Mouse (Mus musculus) MEL (cell line): Measurements from ENCODE around the gene Sapcd1. TPM values are rescaled to one million over a fixed set of nuclear protein-coding genes. Genes with fewer than 3 reads are reported as not detected.
A peak's percentile ranks its signal among the peaks of the same experiment; 100 is the strongest.

Source experiments
- DNase-seq: peaks from one replicate; pipeline ENCODE4 v3.0.0; 2011; ENCODE audit warnings: low read depth, low spot score
- H3K27ac ChIP-seq: 2 replicates; pipeline ENCODE4 v1.5.1; 2012; ENCODE audit warnings: low read depth, mild to moderate bottlenecking, control low read depth, low read length, moderate library complexity; ENCODE audit not compliant: control insufficient read depth
- H3K27me3 ChIP-seq, 2 experiments: fragments of 150-350 bp in 1 of 2; sonication (generic) in 1 of 2; 2 replicates each; pipeline ENCODE4 v1.6.1; 2012; ENCODE audit warnings: low read length in 2 of 2, mild to moderate bottlenecking in 2 of 2, improper control_type of control experiment in 1 of 2, moderate library complexity in 1 of 2; ENCODE audit not compliant: insufficient read depth in 2 of 2, control insufficient read depth in 1 of 2
- H3K36me3 ChIP-seq, 2 experiments: 2 replicates each; pipeline ENCODE4 v1.6.1; 2012 to 2014; ENCODE audit warnings: low read length in 2 of 2, improper control_type of control experiment in 1 of 2, inconsistent platforms in 1 of 2, mild to moderate bottlenecking in 1 of 2; ENCODE audit not compliant: insufficient read depth in 2 of 2, control insufficient read depth in 1 of 2
- H3K4me1 ChIP-seq, 2 experiments: fragments of 150-350 bp in 1 of 2; sonication (generic) in 1 of 2; 2 replicates each; pipeline ENCODE4 v1.6.1; 2012; ENCODE audit warnings: low read length in 2 of 2, improper control_type of control experiment in 1 of 2, mild to moderate bottlenecking in 1 of 2; ENCODE audit not compliant: insufficient read depth in 2 of 2, control insufficient read depth in 1 of 2
- H3K4me3 ChIP-seq, 2 experiments: fragments of 150-350 bp in 1 of 2; sonication (generic) in 1 of 2; 2 replicates each; pipeline ENCODE4 v1.5.1; 2012; ENCODE audit warnings: low read depth in 2 of 2, low read length in 2 of 2, mild to moderate bottlenecking in 2 of 2, moderate library complexity in 2 of 2, control low read depth in 1 of 2, improper control_type of control experiment in 1 of 2; ENCODE audit not compliant: control insufficient read depth in 1 of 2, insufficient read depth in 1 of 2
- H3K79me2 ChIP-seq: 2 replicates; pipeline ENCODE4 v1.6.1; 2012; ENCODE audit warnings: mild to moderate bottlenecking, low read length, moderate library complexity; ENCODE audit not compliant: control insufficient read depth, poor library complexity, insufficient read depth
- H3K9ac ChIP-seq: 2 replicates; pipeline ENCODE4 v1.6.1; 2012; ENCODE audit warnings: low read depth, mild to moderate bottlenecking, control low read depth, low read length, moderate library complexity; ENCODE audit not compliant: control insufficient read depth, poor library complexity, severe bottlenecking
- H3K9me3 ChIP-seq: fragments of 150-350 bp; sonication (generic); replicated peaks from 2 replicates; pipeline ENCODE4 v1.6.1; 2012; ENCODE audit warnings: mild to moderate bottlenecking, low read length, improper control_type of control experiment, moderate library complexity; ENCODE audit not compliant: insufficient read depth
- CHD2 ChIP-seq: IDR thresholded peaks from 2 replicates; pipeline ENCODE4 v1.6.1; 2011; ENCODE audit warnings: low read length, improper control_type of control experiment
- CTCF ChIP-seq, 3 experiments: IDR thresholded peaks in 2 of 3; conservative IDR thresholded peaks in 1 of 3; 2 replicates each; pipeline ENCODE4 v1.5.1; 2011 to 2012; ENCODE audit warnings: low read length in 3 of 3, low read depth in 2 of 3, mild to moderate bottlenecking in 2 of 3, improper control_type of control experiment in 1 of 3, inconsistent platforms in 1 of 3, mixed read lengths in 1 of 3, moderate library complexity in 1 of 3; ENCODE audit not compliant: control insufficient read depth in 1 of 3, insufficient read depth in 1 of 3, poor library complexity in 1 of 3, severe bottlenecking in 1 of 3
- E2F4 ChIP-seq: IDR thresholded peaks from 2 replicates; pipeline ENCODE4 v1.6.1; 2011; ENCODE audit warnings: low read depth, low read length, improper control_type of control experiment, borderline replicate concordance
- ELF1 ChIP-seq: IDR thresholded peaks from 2 replicates; pipeline ENCODE4 v1.6.1; 2014; ENCODE audit warnings: low read depth, mild to moderate bottlenecking, inconsistent platforms, low read length, improper control_type of control experiment, moderate library complexity
- ETS1 ChIP-seq: IDR thresholded peaks from 2 replicates; pipeline ENCODE4 v1.6.1; 2012; ENCODE audit warnings: low read depth, mild to moderate bottlenecking, inconsistent platforms, low read length, improper control_type of control experiment, moderate library complexity
- GATA1 ChIP-seq: IDR thresholded peaks from 2 replicates; pipeline ENCODE4 v1.6.1; 2011; ENCODE audit warnings: low read depth, low read length, improper control_type of control experiment
- HCFC1 ChIP-seq: IDR thresholded peaks from 2 replicates; pipeline ENCODE4 v1.6.1; 2012; ENCODE audit warnings: low read depth, mild to moderate bottlenecking, inconsistent platforms, low read length, improper control_type of control experiment, moderate library complexity
- JUND ChIP-seq: IDR thresholded peaks from 2 replicates; pipeline ENCODE4 v1.6.1; 2011; ENCODE audit warnings: low read depth, mild to moderate bottlenecking, improper control_type of control experiment, low read length
- MAX ChIP-seq: IDR thresholded peaks from 2 replicates; pipeline ENCODE4 v1.6.1; 2011; ENCODE audit warnings: low read length, improper control_type of control experiment
- MAZ ChIP-seq: IDR thresholded peaks from 2 replicates; pipeline ENCODE4 v1.6.1; 2012; ENCODE audit warnings: low read depth, mild to moderate bottlenecking, inconsistent platforms, low read length, improper control_type of control experiment
- MEF2A ChIP-seq: IDR thresholded peaks from 2 replicates; pipeline ENCODE4 v1.6.1; 2014; ENCODE audit warnings: low read depth, mild to moderate bottlenecking, inconsistent platforms, low read length, improper control_type of control experiment; ENCODE audit not compliant: poor library complexity, insufficient replicate concordance, severe bottlenecking; ENCODE audit errors: extremely low read depth
- MXI1 ChIP-seq: IDR thresholded peaks from 2 replicates; pipeline ENCODE4 v1.6.1; 2011; ENCODE audit warnings: mild to moderate bottlenecking, low read depth, low read length, improper control_type of control experiment
- NRF1 ChIP-seq: IDR thresholded peaks from 2 replicates; pipeline ENCODE4 v1.6.1; 2014; ENCODE audit warnings: low read depth, mild to moderate bottlenecking, inconsistent platforms, low read length, improper control_type of control experiment, moderate library complexity; ENCODE audit not compliant: poor library complexity, insufficient read depth, severe bottlenecking
- POLR2A ChIP-seq, 2 experiments: IDR thresholded peaks; 2 replicates each; pipeline ENCODE4 v1.6.1; 2011 to 2012; ENCODE audit warnings: low read length in 2 of 2, mild to moderate bottlenecking in 2 of 2, control low read depth in 1 of 2, improper control_type of control experiment in 1 of 2, low read depth in 1 of 2, moderate library complexity in 1 of 2; ENCODE audit not compliant: control insufficient read depth in 1 of 2, insufficient read depth in 1 of 2, poor library complexity in 1 of 2
- POLR2AphosphoS2 ChIP-seq: IDR thresholded peaks from 2 replicates; pipeline ENCODE4 v1.6.1; 2011; ENCODE audit warnings: low read length, improper control_type of control experiment
- RAD21 ChIP-seq: IDR thresholded peaks from 2 replicates; pipeline ENCODE4 v1.6.1; 2011; ENCODE audit warnings: mild to moderate bottlenecking, low read depth, low read length, improper control_type of control experiment
- RCOR1 ChIP-seq: IDR thresholded peaks from 2 replicates; pipeline ENCODE4 v1.6.1; 2012; ENCODE audit warnings: low read depth, mild to moderate bottlenecking, inconsistent platforms, low read length, improper control_type of control experiment
- SIN3A ChIP-seq: IDR thresholded peaks from 2 replicates; pipeline ENCODE4 v1.6.1; 2012; ENCODE audit warnings: low read length, improper control_type of control experiment, inconsistent platforms
- SMC3 ChIP-seq: IDR thresholded peaks from 2 replicates; pipeline ENCODE4 v1.6.1; 2011; ENCODE audit warnings: low read depth, low read length, improper control_type of control experiment
- TAL1 ChIP-seq: IDR thresholded peaks from 2 replicates; pipeline ENCODE4 v1.6.1; 2012; ENCODE audit warnings: mild to moderate bottlenecking, inconsistent platforms, low read length, moderate library complexity, mixed read lengths
- TCF12 ChIP-seq: IDR thresholded peaks from 2 replicates; pipeline ENCODE4 v1.6.1; 2014; ENCODE audit warnings: low read depth, mild to moderate bottlenecking, inconsistent platforms, low read length, improper control_type of control experiment, moderate library complexity
- UBTF ChIP-seq: IDR thresholded peaks from 2 replicates; pipeline ENCODE4 v1.6.1; 2012; ENCODE audit warnings: low read depth, mild to moderate bottlenecking, inconsistent platforms, low read length, improper control_type of control experiment, moderate library complexity, borderline replicate concordance; ENCODE audit not compliant: insufficient read depth
- USF1 ChIP-seq: IDR thresholded peaks from 2 replicates; pipeline ENCODE4 v1.6.1; 2014; ENCODE audit warnings: low read depth, mild to moderate bottlenecking, inconsistent platforms, low read length, improper control_type of control experiment, moderate library complexity
- USF2 ChIP-seq, 2 experiments: IDR thresholded peaks; 2 replicates each; pipeline ENCODE4 v1.6.1; 2011 to 2012; ENCODE audit warnings: improper control_type of control experiment in 2 of 2, low read length in 2 of 2, borderline replicate concordance in 1 of 2, inconsistent platforms in 1 of 2, low read depth in 1 of 2, mild to moderate bottlenecking in 1 of 2; ENCODE audit not compliant: insufficient read depth in 1 of 2
- ZC3H11A ChIP-seq: IDR thresholded peaks from 2 replicates; pipeline ENCODE4 v1.6.1; 2012; ENCODE audit warnings: low read depth, mild to moderate bottlenecking, inconsistent platforms, low read length, improper control_type of control experiment
- ZKSCAN1 ChIP-seq: IDR thresholded peaks from 2 replicates; pipeline ENCODE4 v1.6.1; 2012; ENCODE audit warnings: low read depth, mild to moderate bottlenecking, inconsistent platforms, low read length, improper control_type of control experiment, moderate library complexity
- ZMIZ1 ChIP-seq: IDR thresholded peaks from 2 replicates; pipeline ENCODE4 v1.6.1; 2012; ENCODE audit warnings: low read depth, mild to moderate bottlenecking, inconsistent platforms, low read length, improper control_type of control experiment, moderate library complexity
- polyA plus RNA-seq, 2 experiments: library from polyadenylated mRNA; stranded (reverse) in 1 of 2; unstranded in 1 of 2; fragments of >175 nt in 1 of 2; fragments of >200 nt in 1 of 2; gene quantifications; 2 replicates each; pipeline versions ENCODE4 v1.2.1 to v1.2.4; 2012; ENCODE audit warnings: low replicate concordance in 2 of 2, low read depth in 1 of 2; ENCODE audit not compliant: insufficient read length in 2 of 2, insufficient read depth in 1 of 2, missing spikeins in 1 of 2
- total RNA-seq: library from RNA; depleted of rRNA; stranded (reverse); fragments of 300-350 nt; gene quantifications from 2 replicates; pipeline ENCODE4 v1.2.3, GENCODE M21; 2012

Sapcd1 gene
- total and polyA plus RNA-seq, 3 experiments, result 124 to 164 TPM; not detected in 1

- no peak for TF ChIP-seq ELF1
- TF ChIP-seq SIN3A, result no peak
- no peak for TF ChIP-seq ETS1
- no peak for TF ChIP-seq NRF1
- TF ChIP-seq UBTF, result no peak
- no peak overlapping the region for H3K27ac ChIP-seq
- no peaks in the 10 kb centered on the region; a peak in 1 of 4 replicates for H3K4me1 ChIP-seq
- DNase-seq, result no peak
- H3K27me3 ChIP-seq, result no peaks in the 10 kb centered on the region
- H3K9ac ChIP-seq, result no peak overlapping the region
- H3K9me3 ChIP-seq, result no peaks in the 10 kb centered on the region
- H3K79me2 ChIP-seq, result peaks cover 1% of the 10 kb centered on the region; the same call in 1 of the 2 replicates
- peaks cover 8 to 11% of the 10 kb centered on the region in 2 experiments for H3K36me3 ChIP-seq
- no peak overlapping the region for H3K4me3 ChIP-seq
These were observed 32.3 kb upstream of the Sapcd1 start for GRCm38 (mm10) chr17:35060071-35060470.

- TF ChIP-seq MAZ (peak; percentile 23; the same call in 1 of the 2 replicates), TCF12 (no peak), USF2 (IDR thresholded peaks at IDR 0.05; ENCODE audit: borderline replicate concordance in 1 of 2, insufficient read depth in 1 of 2, low read depth in 1 of 2, low read length in 2 of 2) (no peak), CHD2 (no peak), E2F4 (no peak), SMC3 (peak; percentile 57), GATA1 (no peak), NRF1 (no peak), USF1 (no peak), ZKSCAN1 (no peak), POLR2A (IDR thresholded peaks at IDR 0.05; ENCODE audit: control insufficient read depth in 1 of 2, insufficient read depth in 1 of 2, low read depth in 1 of 2, low read length in 2 of 2, poor library complexity in 1 of 2) (peak in 1 of 2 experiments; percentile 47; a peak in 1 of 4 replicates), TAL1 (no peak), ETS1 (no peak), ZC3H11A (peak; percentile 58), POLR2AphosphoS2 (peak; percentile 95), MEF2A (no peak), RAD21 (peak; percentile 70), CTCF (IDR thresholded peaks at IDR 0.05 in 2 of 3, conservative IDR thresholded peaks at IDR 0.05 in 1 of 3; ENCODE audit: control insufficient read depth in 1 of 3, insufficient read depth in 1 of 3, low read depth in 2 of 3, low read length in 3 of 3, poor library complexity in 1 of 3, severe bottlenecking in 1 of 3) (peak in 2 of 3 experiments; percentile 71 to 86; a peak in 5 of 6 replicates), MAX (0 out of 2 replicates have a peak, but pooled peaks have one; percentile 36), HCFC1 (0 out of 2 replicates have a peak, but pooled peaks have one; percentile 21), JUND (no peak), MXI1 (peak; percentile 35; the same call in 1 of the 2 replicates), RCOR1 (no peak), ZMIZ1 (no peak), SIN3A (peak; percentile 51)
- peak within 1 kb of the TSS; percentile 36 to 52 for H3K4me3 ChIP-seq
- H3K4me1 ChIP-seq, result no peaks in the 10 kb centered on the region; a peak in 1 of 4 replicates
- peak; percentile 79 for DNase-seq
- H3K27me3 ChIP-seq, result no peaks in the 10 kb centered on the region
- peaks cover 8 to 13% of the 10 kb centered on the region in 2 experiments for H3K36me3 ChIP-seq
- peaks cover 4% of the 10 kb centered on the region; the same call in 1 of the 2 replicates for H3K79me2 ChIP-seq
- no peak within 1 kb of the TSS for H3K27ac ChIP-seq
- H3K9me3 ChIP-seq, result no peaks in the 10 kb centered on the region
- peak within 1 kb of the TSS; percentile 54 for H3K9ac ChIP-seq
These were observed 31.4 kb upstream of the Sapcd1 start, which contains the start of gene Ddah2 for GRCm38 (mm10) chr17:35058911-35059892. Gene Ddah2, plus strand, starts transcription at chr17:35059035.
